Mouse (Mus musculus): Measurements from ENCODE around the gene Rad9a. TPM values are rescaled to one million over a fixed set of nuclear protein-coding genes. Genes with fewer than 3 reads are reported as not detected.

Rad9a gene
- total RNA-seq, 1 experiment from 2014 or later, result 17.3 TPM

- no peak; a peak in 1 of 4 replicates for ATAC-seq (replicated peaks in 1 of 2; ENCODE audit: insufficient read depth in 1 of 2, low FRiP score in 2 of 2, low TSS enrichment in 1 of 2, low read depth in 1 of 2, poor library complexity in 2 of 2, severe bottlenecking in 2 of 2)
These were observed 2.3 kb upstream of the Rad9a start for GRCm38 (mm10) chr19:4203604-4204326.

GRCm38 (mm10) chr19:4203148-4203547, 1.7 kb upstream of the Rad9a start:
- no peak for ATAC-seq (replicated peaks in 1 of 2; ENCODE audit: insufficient read depth in 1 of 2, low FRiP score in 2 of 2, low TSS enrichment in 1 of 2, low read depth in 1 of 2, poor library complexity in 2 of 2, severe bottlenecking in 2 of 2)

- ATAC-seq (replicated peaks in 1 of 2; ENCODE audit: insufficient read depth in 1 of 2, low FRiP score in 2 of 2, low TSS enrichment in 1 of 2, low read depth in 1 of 2, poor library complexity in 2 of 2, severe bottlenecking in 2 of 2), result no peak
These were observed 687 bp upstream of the Rad9a start for GRCm38 (mm10) chr19:4202149-4202548.

- no peak for ATAC-seq (replicated peaks in 1 of 2; ENCODE audit: insufficient read depth in 1 of 2, low FRiP score in 2 of 2, low TSS enrichment in 1 of 2, low read depth in 1 of 2, poor library complexity in 2 of 2, severe bottlenecking in 2 of 2)
These were observed 4.3 kb downstream of the Rad9a start for GRCm38 (mm10) chr19:4197180-4197579.

GRCm38 (mm10) chr19:4196548-4196947, 4.9 kb downstream of the Rad9a start:
- no peak for ATAC-seq (replicated peaks in 1 of 2; ENCODE audit: insufficient read depth in 1 of 2, low FRiP score in 2 of 2, low TSS enrichment in 1 of 2, low read depth in 1 of 2, poor library complexity in 2 of 2, severe bottlenecking in 2 of 2)

GRCm38 (mm10) chr19:4196048-4196447, 5.4 kb downstream of the Rad9a start:
- no peak for ATAC-seq (replicated peaks in 1 of 2; ENCODE audit: insufficient read depth in 1 of 2, low FRiP score in 2 of 2, low TSS enrichment in 1 of 2, low read depth in 1 of 2, poor library complexity in 2 of 2, severe bottlenecking in 2 of 2)

GRCm38 (mm10) chr19:4194776-4195650, 6.4 kb downstream of the Rad9a start:
- ATAC-seq (replicated peaks in 1 of 2; ENCODE audit: insufficient read depth in 1 of 2, low FRiP score in 2 of 2, low TSS enrichment in 1 of 2, low read depth in 1 of 2, poor library complexity in 2 of 2, severe bottlenecking in 2 of 2), result no peak

GRCm38 (mm10) chr19:4194021-4194724, 7.3 kb downstream of the Rad9a start:
- no peak for ATAC-seq (replicated peaks in 1 of 2; ENCODE audit: insufficient read depth in 1 of 2, low FRiP score in 2 of 2, low TSS enrichment in 1 of 2, low read depth in 1 of 2, poor library complexity in 2 of 2, severe bottlenecking in 2 of 2)

GRCm38 (mm10) chr19:4193129-4193528, 8.3 kb downstream of the Rad9a start:
- no peak for ATAC-seq (replicated peaks in 1 of 2; ENCODE audit: insufficient read depth in 1 of 2, low FRiP score in 2 of 2, low TSS enrichment in 1 of 2, low read depth in 1 of 2, poor library complexity in 2 of 2, severe bottlenecking in 2 of 2)

- ATAC-seq (replicated peaks in 1 of 2; ENCODE audit: insufficient read depth in 1 of 2, low FRiP score in 2 of 2, low TSS enrichment in 1 of 2, low read depth in 1 of 2, poor library complexity in 2 of 2, severe bottlenecking in 2 of 2), result no peak
These were observed 9.0 kb downstream of the Rad9a start for GRCm38 (mm10) chr19:4192251-4192985.

- ATAC-seq (replicated peaks in 1 of 2; ENCODE audit: insufficient read depth in 1 of 2, low FRiP score in 2 of 2, low TSS enrichment in 1 of 2, low read depth in 1 of 2, poor library complexity in 2 of 2, severe bottlenecking in 2 of 2), result peak; percentile 82 to 86
These were observed 9.8 kb downstream of the Rad9a start, which contains the start of gene Ppp1ca for GRCm38 (mm10) chr19:4191528-4192250. Ppp1ca (plus strand) TSS chr19:4192065.

GRCm38 (mm10) chr19:4190831-4191334, 10.6 kb downstream of the Rad9a start, which contains the start of gene Tbc1d10c:
Tbc1d10c (minus strand) TSS chr19:4191284.
- peak; percentile 50 to 52; a peak in 3 of 4 replicates for ATAC-seq (replicated peaks in 1 of 2; ENCODE audit: insufficient read depth in 1 of 2, low FRiP score in 2 of 2, low TSS enrichment in 1 of 2, low read depth in 1 of 2, poor library complexity in 2 of 2, severe bottlenecking in 2 of 2)

GRCm38 (mm10) chr19:4189051-4189620, 12.3 kb downstream of the Rad9a start:
- ATAC-seq (replicated peaks in 1 of 2; ENCODE audit: insufficient read depth in 1 of 2, low FRiP score in 2 of 2, low TSS enrichment in 1 of 2, low read depth in 1 of 2, poor library complexity in 2 of 2, severe bottlenecking in 2 of 2), result no peak

- no peak for ATAC-seq (replicated peaks in 1 of 2; ENCODE audit: insufficient read depth in 1 of 2, low FRiP score in 2 of 2, low TSS enrichment in 1 of 2, low read depth in 1 of 2, poor library complexity in 2 of 2, severe bottlenecking in 2 of 2)
These were observed 14.2 kb downstream of the Rad9a start for GRCm38 (mm10) chr19:4187303-4187702.

GRCm38 (mm10) chr19:4184976-4185975, 16.2 kb downstream of the Rad9a start:
- ATAC-seq (replicated peaks in 1 of 2; ENCODE audit: insufficient read depth in 1 of 2, low FRiP score in 2 of 2, low TSS enrichment in 1 of 2, low read depth in 1 of 2, poor library complexity in 2 of 2, severe bottlenecking in 2 of 2), result peak; percentile 65 to 75

Data from hematopoietic stem cell, adult 5-6 weeks (primary cell).